Mouse (Mus musculus) retina, embryonic 14.5 days (tissue): Measurements from ENCODE around the gene Kat8.
"Not testable (repeated sequence)": the region's sequence is repeated elsewhere in the genome, so short reads cannot be mapped to it uniquely, and the experiment has no call there.

Source experiments
- DNase-seq: peaks from one replicate; pipeline ENCODE4 v3.0.0-alpha.2; 2015; ENCODE audit warnings: low spot score

Kat8 gene

GRCm38 (mm10) chr7:127932273-127933031 is 20.1 kb downstream of the Kat8 start:
- no peak for DNase-seq

- DNase-seq: no peak
Observed at GRCm38 (mm10) chr7:127934075-127934474, 21.8 kb downstream of the Kat8 start.

- peak; percentile 96 for DNase-seq
Observed at GRCm38 (mm10) chr7:127935028-127935722, 22.9 kb downstream of the Kat8 start.

GRCm38 (mm10) chr7:127935748-127936159 is 23.4 kb downstream of the Kat8 start:
- no peak for DNase-seq

GRCm38 (mm10) chr7:127936216-127936884 is 24.0 kb downstream of the Kat8 start:
- no peak for DNase-seq

- DNase-seq: not testable (repeated sequence)
Observed at GRCm38 (mm10) chr7:127942097-127942496, 29.8 kb downstream of the Kat8 start.

- DNase-seq: no peak
Observed at GRCm38 (mm10) chr7:127944614-127945013, 32.3 kb downstream of the Kat8 start.

- DNase-seq: no peak
Observed at GRCm38 (mm10) chr7:127946470-127947023, 34.2 kb downstream of the Kat8 start, which contains the start of gene Prss36. Gene Prss36 (minus strand): TSS chr7:127946725.

- no peak for DNase-seq
Observed at GRCm38 (mm10) chr7:127952864-127953581, 40.7 kb downstream of the Kat8 start.

GRCm38 (mm10) chr7:127959364-127959763 is 47.0 kb downstream of the Kat8 start:
- DNase-seq: no peak

GRCm38 (mm10) chr7:127966371-127966918 is 54.1 kb downstream of the Kat8 start:
- peak; percentile 41 for DNase-seq

GRCm38 (mm10) chr7:127967004-127967921 is 54.9 kb downstream of the Kat8 start, which contains the start of gene Fus:
Gene Fus (plus strand): TSS chr7:127967457.
- peak; percentile 95 for DNase-seq

- DNase-seq: peak; percentile 80
Observed at GRCm38 (mm10) chr7:127967922-127968828, 55.9 kb downstream of the Kat8 start.

GRCm38 (mm10) chr7:127974413-127974930 is 62.2 kb downstream of the Kat8 start:
- no peak for DNase-seq
